Mouse (Mus musculus): ENCODE data around the gene Ier3. TPM values are rescaled to one million over a fixed set of nuclear protein-coding genes. Genes with fewer than 3 reads are reported as not detected.

Ier3 gene
- polyA plus RNA-seq (2014; fragmentation: Nextera tagmentation; extraction: Ambion mirVana) = 10.1 and 10.3 TPM in 2 replicates

- peak within 1 kb of the TSS; percentile 78 for H3K9ac ChIP-seq (ENCODE audit: low read depth, low read length)
- peak within 1 kb of the TSS; percentile 76 for H3K27ac ChIP-seq (replicated peaks; ENCODE audit: low read depth, low read length)
- under 1% methylated on average over 60 of the region's 62 CpGs for WGBS
- ATAC-seq (ENCODE audit: low read depth) (peak; percentile 69), DNase-seq (ENCODE audit: low spot score) (peak; percentile 94)
- no peaks in the 10 kb centered on the region for H3K9me3 ChIP-seq (ENCODE audit: control insufficient read depth, low read length)
- H3K4me3 ChIP-seq (ENCODE audit: low read depth, low read length) = peak within 1 kb of the TSS; percentile 70
- peaks cover 20% of the 10 kb centered on the region for H3K4me1 ChIP-seq (ENCODE audit: control insufficient read depth, insufficient read depth, low read length)
- H3K27me3 ChIP-seq (replicated peaks; ENCODE audit: control insufficient read depth, insufficient read depth, low read length) = no peaks in the 10 kb centered on the region
- peaks cover 8% of the 10 kb centered on the region for H3K36me3 ChIP-seq (ENCODE audit: control insufficient read depth, insufficient read depth, low read length)
- H3K4me2 ChIP-seq (ENCODE audit: low read depth, low read length) = peak within 1 kb of the TSS; percentile 98
Observed at GRCm38 (mm10) chr17:35821439-35822430, at the start of gene Ier3. Ier3 (plus strand) TSS chr17:35821684.

- DNase-seq (ENCODE audit: low spot score) (peak; percentile 84), ATAC-seq (ENCODE audit: low read depth) (peak; percentile 64)
- H3K4me1 ChIP-seq (ENCODE audit: control insufficient read depth, insufficient read depth, low read length) = peaks cover 15% of the 10 kb centered on the region
- no peaks in the 10 kb centered on the region for H3K36me3 ChIP-seq (ENCODE audit: control insufficient read depth, insufficient read depth, low read length)
- H3K9me3 ChIP-seq (ENCODE audit: control insufficient read depth, low read length) = no peaks in the 10 kb centered on the region
- H3K4me3 ChIP-seq (ENCODE audit: low read depth, low read length) = no peak overlapping the region
- WGBS = 38% methylated on average over 13 of the region's 13 CpGs
- no peak overlapping the region for H3K9ac ChIP-seq (ENCODE audit: low read depth, low read length)
- H3K27me3 ChIP-seq (replicated peaks; ENCODE audit: control insufficient read depth, insufficient read depth, low read length) = no peaks in the 10 kb centered on the region
- H3K4me2 ChIP-seq (ENCODE audit: low read depth, low read length) = no peak overlapping the region; the same call in 1 of the 2 replicates
- H3K27ac ChIP-seq (replicated peaks; ENCODE audit: low read depth, low read length) = peak overlapping the region; percentile 54
Observed at GRCm38 (mm10) chr17:35776811-35777609, 44.5 kb upstream of the Ier3 start.

- Histone ChIP-seq H3K4me1 (ENCODE audit: control insufficient read depth, insufficient read depth, low read length) (peaks cover 15% of the 10 kb centered on the region), H3K9ac (ENCODE audit: low read depth, low read length) (peak overlapping the region; percentile 14; the same call in 1 of the 2 replicates), H3K9me3 (ENCODE audit: control insufficient read depth, low read length) (no peaks in the 10 kb centered on the region), H3K36me3 (ENCODE audit: control insufficient read depth, insufficient read depth, low read length) (no peaks in the 10 kb centered on the region), H3K4me3 (ENCODE audit: low read depth, low read length) (no peak overlapping the region), H3K27ac (replicated peaks; ENCODE audit: low read depth, low read length) (peak overlapping the region; percentile 55), H3K4me2 (ENCODE audit: low read depth, low read length) (no peak overlapping the region), H3K27me3 (replicated peaks; ENCODE audit: control insufficient read depth, insufficient read depth, low read length) (no peaks in the 10 kb centered on the region)
- no peak for DNase-seq (ENCODE audit: low spot score)
- 56% methylated on average over 5 of the region's 6 CpGs for WGBS
- ATAC-seq (ENCODE audit: low read depth) = no peak
Observed at GRCm38 (mm10) chr17:35778965-35779364, 42.5 kb upstream of the Ier3 start.

GRCm38 (mm10) chr17:35779466-35780205 lies 41.8 kb upstream of the Ier3 start:
- peak overlapping the region; percentile 55; the same call in 1 of the 2 replicates for H3K27ac ChIP-seq (replicated peaks; ENCODE audit: low read depth, low read length)
- 56% methylated on average over 10 of the region's 10 CpGs for WGBS
- H3K27me3 ChIP-seq (replicated peaks; ENCODE audit: control insufficient read depth, insufficient read depth, low read length) = no peaks in the 10 kb centered on the region
- H3K36me3 ChIP-seq (ENCODE audit: control insufficient read depth, insufficient read depth, low read length) = no peaks in the 10 kb centered on the region
- ATAC-seq (ENCODE audit: low read depth) (no peak), DNase-seq (ENCODE audit: low spot score) (no peak)
- no peaks in the 10 kb centered on the region for H3K9me3 ChIP-seq (ENCODE audit: control insufficient read depth, low read length)
- peaks cover 15% of the 10 kb centered on the region for H3K4me1 ChIP-seq (ENCODE audit: control insufficient read depth, insufficient read depth, low read length)
- H3K4me3 ChIP-seq (ENCODE audit: low read depth, low read length) = no peak overlapping the region
- H3K4me2 ChIP-seq (ENCODE audit: low read depth, low read length) = no peak overlapping the region
- H3K9ac ChIP-seq (ENCODE audit: low read depth, low read length) = 0 out of 2 replicates have a peak overlapping the region, but pooled peaks have one; percentile 14

- Histone ChIP-seq H3K36me3 (ENCODE audit: control insufficient read depth, insufficient read depth, low read length) (no peaks in the 10 kb centered on the region), H3K27ac (replicated peaks; ENCODE audit: low read depth, low read length) (no peak overlapping the region; the same call in 1 of the 2 replicates), H3K27me3 (replicated peaks; ENCODE audit: control insufficient read depth, insufficient read depth, low read length) (no peaks in the 10 kb centered on the region), H3K4me1 (ENCODE audit: control insufficient read depth, insufficient read depth, low read length) (peaks cover 15% of the 10 kb centered on the region), H3K9me3 (ENCODE audit: control insufficient read depth, low read length) (no peaks in the 10 kb centered on the region), H3K4me3 (ENCODE audit: low read depth, low read length) (no peak overlapping the region), H3K4me2 (ENCODE audit: low read depth, low read length) (no peak overlapping the region), H3K9ac (ENCODE audit: low read depth, low read length) (no peak overlapping the region)
- 89% methylated on average over 7 of the region's 7 CpGs for WGBS
- DNase-seq (ENCODE audit: low spot score) = no peak
- ATAC-seq (ENCODE audit: low read depth) = no peak
Observed at GRCm38 (mm10) chr17:35780362-35780761, 41.1 kb upstream of the Ier3 start.

GRCm38 (mm10) chr17:35782398-35782797 lies 39.1 kb upstream of the Ier3 start:
- H3K9ac ChIP-seq (ENCODE audit: low read depth, low read length) = no peak overlapping the region
- 56% methylated on average over 2 of the region's 2 CpGs for WGBS
- no peak overlapping the region for H3K4me2 ChIP-seq (ENCODE audit: low read depth, low read length)
- DNase-seq (ENCODE audit: low spot score) (no peak), ATAC-seq (ENCODE audit: low read depth) (no peak)
- no peaks in the 10 kb centered on the region for H3K27me3 ChIP-seq (replicated peaks; ENCODE audit: control insufficient read depth, insufficient read depth, low read length)
- no peaks in the 10 kb centered on the region for H3K9me3 ChIP-seq (ENCODE audit: control insufficient read depth, low read length)
- no peaks in the 10 kb centered on the region for H3K36me3 ChIP-seq (ENCODE audit: control insufficient read depth, insufficient read depth, low read length)
- no peak overlapping the region for H3K27ac ChIP-seq (replicated peaks; ENCODE audit: low read depth, low read length)
- peaks cover 4% of the 10 kb centered on the region for H3K4me1 ChIP-seq (ENCODE audit: control insufficient read depth, insufficient read depth, low read length)
- no peak overlapping the region for H3K4me3 ChIP-seq (ENCODE audit: low read depth, low read length)

- Histone ChIP-seq H3K27ac (replicated peaks; ENCODE audit: low read depth, low read length) (no peak overlapping the region), H3K27me3 (replicated peaks; ENCODE audit: control insufficient read depth, insufficient read depth, low read length) (no peaks in the 10 kb centered on the region), H3K4me1 (ENCODE audit: control insufficient read depth, insufficient read depth, low read length) (peaks cover 4% of the 10 kb centered on the region; the same call in 1 of the 2 replicates), H3K9me3 (ENCODE audit: control insufficient read depth, low read length) (no peaks in the 10 kb centered on the region), H3K4me2 (ENCODE audit: low read depth, low read length) (no peak overlapping the region), H3K4me3 (ENCODE audit: low read depth, low read length) (no peak overlapping the region), H3K36me3 (ENCODE audit: control insufficient read depth, insufficient read depth, low read length) (no peaks in the 10 kb centered on the region), H3K9ac (ENCODE audit: low read depth, low read length) (no peak overlapping the region)
- DNase-seq (ENCODE audit: low spot score) (no peak), ATAC-seq (ENCODE audit: low read depth) (no peak)
- WGBS = 89% methylated on average over 5 of the region's 5 CpGs
Observed at GRCm38 (mm10) chr17:35782924-35783323, 38.6 kb upstream of the Ier3 start.

- Histone ChIP-seq H3K27me3 (replicated peaks; ENCODE audit: control insufficient read depth, insufficient read depth, low read length) (no peaks in the 10 kb centered on the region), H3K9me3 (ENCODE audit: control insufficient read depth, low read length) (no peaks in the 10 kb centered on the region), H3K9ac (ENCODE audit: low read depth, low read length) (no peak overlapping the region), H3K4me1 (ENCODE audit: control insufficient read depth, insufficient read depth, low read length) (peaks cover 4% of the 10 kb centered on the region; the same call in 1 of the 2 replicates), H3K36me3 (ENCODE audit: control insufficient read depth, insufficient read depth, low read length) (no peaks in the 10 kb centered on the region), H3K27ac (replicated peaks; ENCODE audit: low read depth, low read length) (no peak overlapping the region), H3K4me3 (ENCODE audit: low read depth, low read length) (no peak overlapping the region), H3K4me2 (ENCODE audit: low read depth, low read length) (no peak overlapping the region)
- WGBS = 81% methylated on average over 6 of the region's 6 CpGs
- ATAC-seq (ENCODE audit: low read depth) (no peak), DNase-seq (ENCODE audit: low spot score) (peak; percentile 34)
Observed at GRCm38 (mm10) chr17:35783944-35784343, 37.5 kb upstream of the Ier3 start.

Data from embryonic facial prominence, embryonic 14.5 days (tissue).